Mouse (Mus musculus): ENCODE data around the gene Tbc1d14. TPM values are rescaled to one million over a fixed set of nuclear protein-coding genes. Genes with fewer than 3 reads are reported as not detected.

Tbc1d14 gene
- polyA plus RNA-seq, 1 experiment from 2014 or later, result 81.0 TPM

DNA sequence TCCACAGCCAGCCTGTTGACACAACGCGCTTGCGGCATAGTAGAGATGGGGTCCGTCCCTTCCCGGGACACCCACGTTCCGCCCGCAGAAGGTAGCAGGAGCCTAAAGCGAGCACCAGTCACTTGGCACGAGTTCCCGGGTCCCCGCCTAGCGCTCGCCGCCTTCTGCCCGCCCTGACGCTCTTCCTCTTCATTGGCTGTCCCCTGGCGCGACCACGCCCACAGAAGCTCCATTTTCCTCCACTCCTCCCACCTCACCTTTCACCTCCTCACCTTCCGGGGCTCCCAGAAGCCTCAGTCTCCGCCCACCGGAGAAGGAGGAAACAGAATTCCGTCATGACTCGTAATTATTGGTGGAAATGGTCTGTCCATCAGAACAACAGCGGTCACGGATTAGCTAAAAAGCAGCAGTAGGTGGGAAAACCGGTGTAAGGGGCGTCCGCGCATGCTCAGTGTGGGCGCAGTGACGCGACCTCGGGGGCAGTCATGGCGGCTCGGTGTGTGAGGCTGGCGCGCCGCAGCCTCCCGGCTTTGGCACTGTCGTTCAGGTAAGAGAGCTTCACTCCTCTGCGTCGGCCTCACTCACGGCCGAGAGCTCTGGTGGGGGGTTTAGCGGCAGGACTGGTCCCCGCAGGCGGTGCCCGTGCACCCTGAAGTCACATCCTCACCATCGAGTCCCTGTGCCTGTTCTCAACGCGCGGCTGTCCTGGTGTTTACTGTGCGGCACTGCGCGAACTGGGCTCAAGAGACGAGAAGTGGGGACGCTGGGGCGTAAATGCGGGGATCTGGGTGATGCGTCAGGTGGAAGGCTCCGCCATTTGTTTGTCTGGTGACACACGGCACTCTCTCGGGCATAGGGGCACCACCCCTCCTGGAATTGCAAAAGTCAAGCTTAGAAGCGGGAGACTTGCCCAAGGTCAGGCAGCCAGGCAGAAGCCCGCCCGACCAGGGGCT is 128.1 kb downstream of the Tbc1d14 start, which contains the start of gene Grpel1:
Grpel1 (plus strand) TSS at position 290 of the 953 bp plus-strand sequence.
- H3K9ac ChIP-seq (replicated peaks; ENCODE audit: low read length), result peak within 1 kb of the TSS; percentile 85
- under 1% methylated on average over 68 of the region's 68 CpGs for WGBS

DNA sequence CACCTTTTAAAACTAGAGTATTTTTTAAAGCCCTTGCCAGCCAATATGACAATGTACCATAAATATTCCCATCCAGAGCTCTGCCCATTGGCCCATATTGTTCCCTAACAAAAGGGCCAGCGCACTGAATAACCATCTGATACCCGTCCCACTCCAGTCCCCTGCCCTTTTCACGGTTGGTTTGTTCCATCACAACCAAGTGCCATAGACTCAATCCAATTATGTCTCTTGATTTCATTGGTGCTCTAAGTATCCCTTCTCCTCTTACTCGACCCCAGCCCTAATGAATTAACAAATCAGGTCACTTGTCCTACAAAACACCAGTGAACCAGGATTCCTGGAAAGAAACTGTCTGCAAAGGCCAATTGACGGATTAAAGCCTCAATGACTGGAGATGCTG is 129.7 kb downstream of the Tbc1d14 start:
- no peak overlapping the region for H3K4me2 ChIP-seq (ENCODE audit: low read length)
- H3K9ac ChIP-seq (replicated peaks; ENCODE audit: low read length), result no peak overlapping the region
- H3K36me3 ChIP-seq (ENCODE audit: control insufficient read depth, insufficient read depth, low read length), result 0 out of 2 replicates have a peak, but pooled peaks cover 3% of the 10 kb centered on the region
- H3K4me3 ChIP-seq (replicated peaks; ENCODE audit: low read depth, low read length), result no peak overlapping the region
- H3K9me3 ChIP-seq (ENCODE audit: control insufficient read depth, low read length), result no peaks in the 10 kb centered on the region
- ATAC-seq (ENCODE audit: low FRiP score, low TSS enrichment) (no peak), DNase-seq (no peak)
- no peak overlapping the region for H3K27ac ChIP-seq (replicated peaks; ENCODE audit: low read depth, low read length)
- 11% methylated on average over 5 of the region's 5 CpGs for WGBS
- no peaks in the 10 kb centered on the region for H3K27me3 ChIP-seq (ENCODE audit: control insufficient read depth, insufficient read depth, low read length)
- peaks cover 8% of the 10 kb centered on the region for H3K4me1 ChIP-seq (ENCODE audit: control insufficient read depth, insufficient read depth, low read length)

More for the DNA sequence above, 128.1 kb downstream of the Tbc1d14 start, which contains the start of gene Grpel1:
- Histone ChIP-seq H3K36me3 (ENCODE audit: control insufficient read depth, insufficient read depth, low read length) (peaks cover 11% of the 10 kb centered on the region), H3K4me1 (ENCODE audit: control insufficient read depth, insufficient read depth, low read length) (peaks cover 8% of the 10 kb centered on the region), H3K4me2 (ENCODE audit: low read length) (peak within 1 kb of the TSS; percentile 98), H3K27me3 (ENCODE audit: control insufficient read depth, insufficient read depth, low read length) (no peaks in the 10 kb centered on the region), H3K4me3 (replicated peaks; ENCODE audit: low read depth, low read length) (peak within 1 kb of the TSS; percentile 98), H3K9me3 (ENCODE audit: control insufficient read depth, low read length) (no peaks in the 10 kb centered on the region), H3K27ac (replicated peaks; ENCODE audit: low read depth, low read length) (peak within 1 kb of the TSS; percentile 70)
- DNase-seq (peak; percentile 99), ATAC-seq (ENCODE audit: low FRiP score, low TSS enrichment) (peak; percentile 96)

DNA sequence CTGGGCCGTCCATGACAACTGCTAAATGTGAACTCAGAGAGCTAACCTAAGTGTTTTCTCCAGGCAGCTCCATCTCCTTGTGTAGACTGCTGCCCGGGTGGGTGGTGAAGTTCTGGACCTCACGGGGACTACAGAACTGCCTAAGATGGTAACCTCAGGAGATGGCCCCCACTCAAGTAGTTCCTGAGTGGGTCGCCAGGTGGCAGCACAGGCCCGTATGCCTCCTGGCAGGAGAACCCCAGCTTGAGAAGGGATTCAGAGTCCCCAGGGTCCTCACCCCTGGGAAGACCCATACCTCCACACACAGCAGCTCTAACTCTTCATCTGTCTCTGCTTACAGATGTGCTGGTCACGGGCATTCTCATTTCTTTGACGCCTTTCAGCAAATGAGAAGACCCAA is 130.3 kb downstream of the Tbc1d14 start:
- H3K4me3 ChIP-seq (replicated peaks; ENCODE audit: low read depth, low read length), result no peak overlapping the region
- no peaks in the 10 kb centered on the region for H3K9me3 ChIP-seq (ENCODE audit: control insufficient read depth, low read length)
- H3K4me2 ChIP-seq (ENCODE audit: low read length), result no peak overlapping the region
- ATAC-seq (ENCODE audit: low FRiP score, low TSS enrichment) (no peak), DNase-seq (peak; percentile 76)
- 16% methylated on average over 7 of the region's 7 CpGs for WGBS
- no peaks in the 10 kb centered on the region for H3K36me3 ChIP-seq (ENCODE audit: control insufficient read depth, insufficient read depth, low read length)
- H3K27ac ChIP-seq (replicated peaks; ENCODE audit: low read depth, low read length), result no peak overlapping the region
- H3K9ac ChIP-seq (replicated peaks; ENCODE audit: low read length), result no peak overlapping the region
- peaks cover 8% of the 10 kb centered on the region for H3K4me1 ChIP-seq (ENCODE audit: control insufficient read depth, insufficient read depth, low read length)
- H3K27me3 ChIP-seq (ENCODE audit: control insufficient read depth, insufficient read depth, low read length), result no peaks in the 10 kb centered on the region

DNA sequence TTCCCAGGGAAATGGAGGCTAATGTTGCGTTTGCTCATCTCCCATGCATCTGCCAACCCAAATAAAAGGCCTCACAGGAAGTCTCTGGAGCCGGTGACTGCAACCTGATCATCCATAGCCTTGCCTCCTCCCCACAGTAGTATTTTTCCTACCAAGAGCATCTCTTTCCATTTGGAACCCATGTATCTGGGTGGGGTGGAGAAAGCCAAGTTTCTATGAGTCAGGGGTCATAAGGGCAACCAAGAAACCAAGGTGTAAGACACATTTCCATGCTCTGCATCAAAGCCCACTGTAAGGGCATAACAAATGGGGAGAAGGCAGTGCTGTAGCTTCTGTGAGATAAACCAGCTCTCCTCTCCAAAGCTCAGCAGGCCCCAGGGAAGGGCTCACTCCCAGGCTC is 131.8 kb downstream of the Tbc1d14 start:
- Histone ChIP-seq H3K9me3 (ENCODE audit: control insufficient read depth, low read length) (no peaks in the 10 kb centered on the region), H3K27me3 (ENCODE audit: control insufficient read depth, insufficient read depth, low read length) (no peaks in the 10 kb centered on the region), H3K4me3 (replicated peaks; ENCODE audit: low read depth, low read length) (no peak overlapping the region), H3K4me2 (ENCODE audit: low read length) (no peak overlapping the region), H3K27ac (replicated peaks; ENCODE audit: low read depth, low read length) (no peak overlapping the region), H3K9ac (replicated peaks; ENCODE audit: low read length) (no peak overlapping the region), H3K36me3 (ENCODE audit: control insufficient read depth, insufficient read depth, low read length) (no peaks in the 10 kb centered on the region), H3K4me1 (ENCODE audit: control insufficient read depth, insufficient read depth, low read length) (peaks cover 8% of the 10 kb centered on the region)
- WGBS, result 77% methylated on average over 2 of the region's 2 CpGs
- ATAC-seq (ENCODE audit: low FRiP score, low TSS enrichment) (no peak), DNase-seq (no peak)

DNA sequence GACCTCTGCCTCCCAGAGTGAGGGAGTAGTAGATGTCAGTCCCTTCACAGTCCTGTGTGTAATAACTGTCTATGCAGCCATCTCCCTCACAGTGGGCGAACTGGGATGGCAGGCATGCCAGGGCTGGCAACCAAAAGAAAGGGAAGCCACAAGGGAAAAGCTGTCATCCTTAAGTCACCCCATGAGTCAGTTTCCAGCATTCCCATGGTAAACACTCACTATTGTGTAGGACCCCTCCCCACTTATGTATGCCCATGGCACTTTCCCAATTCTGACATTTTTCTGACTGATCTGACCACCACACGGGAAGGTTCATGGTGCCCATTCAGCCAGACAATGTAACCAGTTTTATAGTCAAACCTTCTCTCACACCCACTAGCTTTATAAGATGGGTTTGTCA is 132.4 kb downstream of the Tbc1d14 start:
- Histone ChIP-seq H3K9ac (replicated peaks; ENCODE audit: low read length) (no peak overlapping the region), H3K4me3 (replicated peaks; ENCODE audit: low read depth, low read length) (no peak overlapping the region), H3K4me1 (ENCODE audit: control insufficient read depth, insufficient read depth, low read length) (peaks cover 3% of the 10 kb centered on the region), H3K36me3 (ENCODE audit: control insufficient read depth, insufficient read depth, low read length) (no peaks in the 10 kb centered on the region), H3K4me2 (ENCODE audit: low read length) (no peak overlapping the region), H3K27me3 (ENCODE audit: control insufficient read depth, insufficient read depth, low read length) (no peaks in the 10 kb centered on the region), H3K9me3 (ENCODE audit: control insufficient read depth, low read length) (no peaks in the 10 kb centered on the region), H3K27ac (replicated peaks; ENCODE audit: low read depth, low read length) (no peak overlapping the region)
- ATAC-seq (ENCODE audit: low FRiP score, low TSS enrichment) (no peak), DNase-seq (no peak)
- WGBS, result 81% methylated on average over 2 of the region's 2 CpGs

DNA sequence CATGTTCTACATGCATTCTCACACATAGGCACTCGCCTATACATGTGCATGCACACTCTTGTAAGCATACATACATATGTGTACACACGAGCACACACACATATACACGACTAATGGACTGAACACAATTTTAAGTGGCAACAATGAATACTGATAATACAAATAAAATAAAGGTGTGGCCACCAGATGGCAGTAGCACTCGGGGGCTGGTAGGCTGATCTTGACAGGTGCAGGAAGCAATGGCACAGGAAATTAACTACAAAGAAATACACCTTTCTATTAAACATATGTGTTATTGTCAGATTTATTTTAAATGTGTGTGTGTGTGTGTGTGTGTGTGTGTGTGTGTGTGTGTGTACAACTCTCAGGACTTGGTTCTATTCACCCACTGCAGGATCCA is 134.2 kb downstream of the Tbc1d14 start:
- no peaks in the 10 kb centered on the region for H3K9me3 ChIP-seq (ENCODE audit: control insufficient read depth, low read length)
- H3K27me3 ChIP-seq (ENCODE audit: control insufficient read depth, insufficient read depth, low read length), result no peaks in the 10 kb centered on the region
- ATAC-seq (ENCODE audit: low FRiP score, low TSS enrichment) (no peak), DNase-seq (peak; percentile 75)
- no peak overlapping the region for H3K4me3 ChIP-seq (replicated peaks; ENCODE audit: low read depth, low read length)
- no peak overlapping the region for H3K4me2 ChIP-seq (ENCODE audit: low read length)
- H3K27ac ChIP-seq (replicated peaks; ENCODE audit: low read depth, low read length), result no peak overlapping the region
- H3K36me3 ChIP-seq (ENCODE audit: control insufficient read depth, insufficient read depth, low read length), result no peaks in the 10 kb centered on the region
- H3K4me1 ChIP-seq (ENCODE audit: control insufficient read depth, insufficient read depth, low read length), result no peaks in the 10 kb centered on the region
- no peak overlapping the region for H3K9ac ChIP-seq (replicated peaks; ENCODE audit: low read length)
- 13% methylated on average over 4 of the region's 4 CpGs for WGBS

DNA sequence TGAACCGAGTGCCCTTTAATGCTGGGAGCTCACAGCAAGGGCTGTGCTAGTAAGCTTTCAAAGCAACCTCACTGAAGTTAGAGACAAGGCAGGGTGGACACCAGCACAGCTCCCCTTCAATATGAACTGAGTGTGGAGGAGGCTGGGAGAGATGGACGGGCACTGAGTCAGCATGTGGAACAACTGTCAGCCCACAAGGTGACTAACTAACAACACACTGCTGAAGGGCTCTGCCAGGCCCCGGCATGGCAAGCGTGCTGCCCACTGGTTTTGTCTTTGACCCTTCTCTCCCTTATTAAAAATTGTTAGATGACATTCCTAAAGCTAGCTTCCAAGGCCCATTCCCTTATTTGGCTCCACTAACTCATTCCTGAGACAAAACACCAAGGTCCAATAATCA is 135.4 kb downstream of the Tbc1d14 start:
- Histone ChIP-seq H3K36me3 (ENCODE audit: control insufficient read depth, insufficient read depth, low read length) (no peaks in the 10 kb centered on the region), H3K9me3 (ENCODE audit: control insufficient read depth, low read length) (no peaks in the 10 kb centered on the region), H3K27me3 (ENCODE audit: control insufficient read depth, insufficient read depth, low read length) (no peaks in the 10 kb centered on the region), H3K9ac (replicated peaks; ENCODE audit: low read length) (no peak overlapping the region), H3K27ac (replicated peaks; ENCODE audit: low read depth, low read length) (no peak overlapping the region), H3K4me1 (ENCODE audit: control insufficient read depth, insufficient read depth, low read length) (no peaks in the 10 kb centered on the region), H3K4me2 (ENCODE audit: low read length) (no peak overlapping the region), H3K4me3 (replicated peaks; ENCODE audit: low read depth, low read length) (no peak overlapping the region)
- 80% methylated on average over 4 of the region's 4 CpGs for WGBS
- ATAC-seq (ENCODE audit: low FRiP score, low TSS enrichment) (no peak), DNase-seq (no peak)

DNA sequence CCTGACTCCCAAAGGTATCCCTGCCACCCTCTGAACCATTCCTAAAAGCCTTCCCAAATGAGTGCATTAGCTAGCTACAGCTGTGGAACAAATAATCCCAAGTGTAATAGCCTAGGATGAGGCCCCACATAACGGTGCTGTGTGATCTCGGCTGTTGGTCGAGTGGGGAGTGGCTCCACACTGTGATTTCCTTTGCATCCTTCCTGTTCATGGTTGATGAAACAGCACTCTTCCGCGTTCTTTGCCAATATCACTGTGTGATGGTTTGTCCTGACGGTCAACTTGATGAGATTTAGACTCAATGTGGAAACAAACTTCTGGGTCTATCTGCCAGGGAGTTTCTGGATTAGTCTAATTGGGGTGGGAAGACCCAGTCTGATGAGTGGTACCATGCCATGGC is 140.3 kb downstream of the Tbc1d14 start:
- Histone ChIP-seq H3K36me3 (ENCODE audit: control insufficient read depth, insufficient read depth, low read length) (no peaks in the 10 kb centered on the region), H3K9ac (replicated peaks; ENCODE audit: low read length) (no peak overlapping the region), H3K27ac (replicated peaks; ENCODE audit: low read depth, low read length) (no peak overlapping the region), H3K27me3 (ENCODE audit: control insufficient read depth, insufficient read depth, low read length) (no peaks in the 10 kb centered on the region), H3K4me1 (ENCODE audit: control insufficient read depth, insufficient read depth, low read length) (no peaks in the 10 kb centered on the region), H3K4me2 (ENCODE audit: low read length) (no peak overlapping the region), H3K9me3 (ENCODE audit: control insufficient read depth, low read length) (no peaks in the 10 kb centered on the region), H3K4me3 (replicated peaks; ENCODE audit: low read depth, low read length) (no peak overlapping the region)
- DNase-seq, result no peak
- ATAC-seq (ENCODE audit: low FRiP score, low TSS enrichment), result no peak
- 81% methylated on average over 6 of the region's 6 CpGs for WGBS

DNA sequence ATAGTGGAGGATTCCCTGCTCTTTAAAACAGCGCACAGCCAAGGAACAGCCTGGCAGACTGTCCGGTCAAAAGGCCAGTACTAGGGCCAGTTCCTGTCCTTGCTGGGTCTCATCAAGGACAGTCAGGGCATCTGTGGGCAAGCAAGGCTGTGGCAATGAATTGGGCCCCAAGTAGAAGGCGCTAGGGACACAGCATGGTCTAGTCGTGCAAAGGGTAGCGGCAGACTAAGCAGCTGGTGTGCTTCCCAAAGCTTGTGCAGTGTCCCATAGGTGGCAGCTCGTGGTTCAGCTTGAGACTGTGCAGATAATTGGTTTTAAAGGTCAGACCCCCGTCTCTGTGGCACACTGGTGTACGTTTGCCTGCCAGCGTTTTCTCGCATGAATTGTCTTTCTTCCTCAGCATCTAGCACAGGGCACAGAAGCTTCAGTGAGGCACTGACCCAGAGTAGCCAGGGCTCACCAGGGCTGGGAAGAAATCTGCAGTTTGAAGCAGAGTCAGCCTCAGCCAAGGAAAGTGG is 141.1 kb downstream of the Tbc1d14 start:
- Histone ChIP-seq H3K9ac (replicated peaks; ENCODE audit: low read length) (no peak overlapping the region), H3K27ac (replicated peaks; ENCODE audit: low read depth, low read length) (no peak overlapping the region), H3K4me1 (ENCODE audit: control insufficient read depth, insufficient read depth, low read length) (no peaks in the 10 kb centered on the region), H3K36me3 (ENCODE audit: control insufficient read depth, insufficient read depth, low read length) (no peaks in the 10 kb centered on the region), H3K27me3 (ENCODE audit: control insufficient read depth, insufficient read depth, low read length) (no peaks in the 10 kb centered on the region), H3K9me3 (ENCODE audit: control insufficient read depth, low read length) (no peaks in the 10 kb centered on the region), H3K4me2 (ENCODE audit: low read length) (no peak overlapping the region), H3K4me3 (replicated peaks; ENCODE audit: low read depth, low read length) (no peak overlapping the region)
- 63% methylated on average over 10 of the region's 10 CpGs for WGBS
- ATAC-seq (ENCODE audit: low FRiP score, low TSS enrichment), result no peak
- DNase-seq, result no peak

Data from midbrain, embryonic 14.5 days (tissue).